Mouse (Mus musculus) brain, embryonic 18.5 days (tissue): ENCODE data around the gene Syde2.
"Not testable (repeated sequence)": the region's sequence is repeated elsewhere in the genome, so short reads cannot be mapped to it uniquely, and the experiment has no call there.

Experiments used
- DNase-seq: peaks from one replicate; pipeline ENCODE4 v3.0.0-alpha.2; 2012; ENCODE audit warnings: low read depth, low spot score

The Syde2 gene

GRCm38 (mm10) chr3:145987268-145987969 is at the start of gene Syde2:
TSS of gene Syde2 (plus strand) at chr3:145987870.
- no peak for DNase-seq

GRCm38 (mm10) chr3:145938405-145939349 is 49.0 kb upstream of the Syde2 start:
- DNase-seq: no peak

DNA sequence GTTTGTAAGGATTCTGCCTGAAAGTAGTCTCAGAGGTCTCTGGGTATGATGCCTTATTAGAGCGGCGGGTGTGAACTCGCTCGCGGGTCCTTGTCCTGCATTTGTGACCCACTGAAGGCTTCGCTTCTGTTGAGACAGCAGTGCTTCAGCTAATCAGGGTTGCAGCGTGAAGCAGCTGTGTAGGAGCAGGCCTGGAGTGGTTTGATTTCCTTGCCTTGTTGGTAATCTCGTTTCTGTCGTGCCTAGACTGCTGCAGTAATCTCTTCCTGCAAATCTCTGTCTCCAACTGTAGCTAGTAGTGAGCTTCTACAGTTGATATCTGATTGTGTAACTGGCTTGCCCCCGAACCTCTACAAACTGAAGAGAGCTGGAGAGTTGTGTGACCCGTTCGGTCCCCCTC is 48.3 kb upstream of the Syde2 start:
- DNase-seq: no peak

- no peak for DNase-seq
Observed at GRCm38 (mm10) chr3:145939971-145940370, 47.7 kb upstream of the Syde2 start.

GRCm38 (mm10) chr3:145941971-145942370 is 45.7 kb upstream of the Syde2 start:
- no peak for DNase-seq

DNA sequence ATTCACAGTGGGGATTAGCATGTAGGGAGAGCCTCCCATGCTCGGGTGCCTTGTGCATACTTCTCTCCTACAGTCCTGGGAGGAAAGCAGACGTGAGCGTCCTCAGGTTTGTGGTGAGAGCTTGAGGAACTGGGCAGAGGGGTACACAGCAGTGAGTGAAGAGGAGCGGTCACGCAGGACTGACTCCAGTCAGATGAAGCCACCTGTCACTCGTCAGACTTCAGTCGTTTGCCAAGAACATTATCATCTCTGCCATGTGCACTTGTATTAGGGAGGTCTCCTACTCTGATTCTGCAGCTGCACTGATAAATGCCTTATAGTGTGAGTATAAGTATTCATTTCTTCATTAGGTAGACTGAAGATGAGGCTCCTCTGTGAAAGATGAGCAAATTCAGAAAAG is 43.3 kb upstream of the Syde2 start:
- DNase-seq: no peak

DNA sequence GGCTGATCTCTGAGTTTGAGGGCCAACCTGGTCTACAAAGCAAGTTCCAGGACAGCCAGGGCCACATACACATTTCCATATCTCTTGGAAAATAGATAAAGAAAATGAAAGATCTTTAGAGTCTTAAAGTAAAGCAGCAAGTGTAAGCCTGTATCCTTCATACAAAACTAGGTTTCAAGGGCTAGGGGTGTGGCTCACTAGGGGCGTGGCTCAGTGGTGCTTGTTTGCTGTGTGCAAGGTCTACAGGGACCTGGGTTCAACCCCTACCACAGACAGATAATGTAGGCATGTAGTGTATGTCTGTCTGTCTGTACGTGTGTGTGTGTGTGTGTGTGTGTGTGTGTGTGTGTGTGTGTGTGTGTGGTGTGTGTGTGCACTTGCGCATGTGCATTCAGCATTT is 41.8 kb upstream of the Syde2 start:
- no peak for DNase-seq

- no peak for DNase-seq
Observed at GRCm38 (mm10) chr3:145946654-145947053, 41.0 kb upstream of the Syde2 start.

- DNase-seq: no peak
Observed at GRCm38 (mm10) chr3:145947539-145948204, 40.0 kb upstream of the Syde2 start.

DNA sequence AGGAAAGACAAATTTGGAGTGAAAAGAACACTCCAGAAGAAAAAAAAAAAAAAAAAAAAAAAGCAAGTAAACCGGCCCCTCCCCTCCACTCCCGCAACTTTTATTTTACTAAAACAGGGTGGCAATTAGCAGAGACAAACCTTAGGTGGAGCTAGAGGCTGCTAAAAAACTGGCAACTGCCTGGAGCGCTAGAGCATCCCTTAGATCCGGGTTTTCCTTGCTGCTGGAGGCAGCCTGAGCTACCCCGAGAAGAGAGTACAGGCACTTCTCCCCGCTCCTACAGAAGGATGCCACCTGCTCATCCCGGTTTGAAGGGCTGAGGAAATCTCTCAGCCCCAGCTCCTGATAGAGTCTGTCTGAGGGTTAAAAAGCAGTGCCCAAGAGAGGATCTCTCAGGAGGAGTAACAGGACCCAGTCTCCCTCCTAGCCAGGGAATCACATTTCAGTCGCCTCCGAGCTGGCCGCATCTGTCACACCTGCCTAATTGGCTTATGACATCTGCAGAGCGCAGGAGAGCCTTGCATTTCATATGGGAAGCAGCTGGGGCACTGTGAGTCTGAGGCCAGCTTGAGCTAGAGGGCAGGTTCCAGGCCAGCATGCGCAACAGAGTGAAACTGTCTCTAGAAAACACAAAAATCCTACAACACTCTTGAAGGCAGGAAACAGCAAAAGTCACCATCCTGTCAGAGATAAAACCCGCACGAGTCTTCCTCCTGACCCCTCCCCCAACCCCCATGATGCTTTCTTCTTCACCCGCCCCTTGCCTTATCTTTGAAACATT is 37.4 kb upstream of the Syde2 start:
- peak; percentile 57 for DNase-seq

DNA sequence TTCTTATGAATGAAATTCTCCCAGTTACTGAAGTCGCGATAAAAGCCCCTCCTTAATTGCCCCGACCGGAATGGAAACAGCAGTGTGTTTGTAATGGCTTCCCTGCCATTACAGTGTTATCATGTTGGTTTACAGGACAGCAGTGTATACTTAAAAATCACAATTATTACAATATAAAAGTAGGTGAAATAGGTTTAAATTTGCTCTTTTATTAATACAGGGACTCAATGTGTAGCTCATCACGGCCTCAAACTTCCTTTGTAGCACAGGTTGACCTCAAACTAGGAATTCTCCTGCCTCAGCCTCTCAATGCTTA is 36.9 kb upstream of the Syde2 start:
- no peak for DNase-seq

- no peak for DNase-seq
Observed at GRCm38 (mm10) chr3:145951287-145952165, 36.1 kb upstream of the Syde2 start.

- DNase-seq: no peak
Observed at GRCm38 (mm10) chr3:145952945-145953344, 34.7 kb upstream of the Syde2 start.

- DNase-seq: no peak
Observed at GRCm38 (mm10) chr3:145953411-145953810, 34.3 kb upstream of the Syde2 start.

DNA sequence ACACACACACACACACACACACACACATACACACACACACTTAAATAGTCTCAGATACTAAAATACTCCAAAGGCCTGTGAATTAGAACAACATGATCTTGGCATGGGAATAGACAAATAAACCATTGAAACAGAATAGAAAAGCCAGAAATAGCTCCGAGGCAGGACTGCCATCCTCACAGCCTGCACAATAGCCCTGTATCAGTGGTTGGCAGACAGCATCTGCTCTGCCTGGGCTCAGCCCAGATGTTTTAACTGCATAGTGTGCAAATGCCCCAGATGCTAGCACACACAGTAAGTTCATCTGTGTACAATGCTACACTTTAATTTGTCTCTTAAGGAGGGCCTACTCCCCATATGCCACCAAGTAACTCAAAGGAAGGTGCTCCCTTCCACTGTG is 27.8 kb upstream of the Syde2 start:
- DNase-seq: no peak

DNA sequence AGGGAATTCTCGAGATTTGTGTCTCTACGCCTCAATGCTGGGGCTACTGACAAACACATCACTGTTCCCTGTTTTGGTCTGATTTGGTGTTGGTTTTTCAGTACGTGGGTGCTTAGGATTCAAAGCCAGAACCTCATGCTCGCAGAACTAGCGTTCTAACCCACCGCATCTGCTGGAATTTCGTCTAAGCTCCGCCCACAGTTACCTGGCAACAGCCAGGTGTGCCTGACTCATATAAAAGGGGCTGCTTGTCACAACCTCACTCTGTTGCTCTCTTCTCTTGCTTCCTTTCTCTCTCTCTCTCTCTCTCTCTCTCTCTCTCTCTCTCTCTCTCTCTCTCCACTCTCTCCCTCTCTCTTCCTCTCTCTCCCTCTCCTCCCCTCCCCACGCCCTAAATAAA is 25.3 kb upstream of the Syde2 start:
- no peak for DNase-seq

GRCm38 (mm10) chr3:145963101-145964017 is 24.3 kb upstream of the Syde2 start:
- DNase-seq: no peak

- DNase-seq: no peak
Observed at GRCm38 (mm10) chr3:145964018-145964387, 23.7 kb upstream of the Syde2 start.

GRCm38 (mm10) chr3:145964473-145964872 is 23.2 kb upstream of the Syde2 start:
- no peak for DNase-seq

DNA sequence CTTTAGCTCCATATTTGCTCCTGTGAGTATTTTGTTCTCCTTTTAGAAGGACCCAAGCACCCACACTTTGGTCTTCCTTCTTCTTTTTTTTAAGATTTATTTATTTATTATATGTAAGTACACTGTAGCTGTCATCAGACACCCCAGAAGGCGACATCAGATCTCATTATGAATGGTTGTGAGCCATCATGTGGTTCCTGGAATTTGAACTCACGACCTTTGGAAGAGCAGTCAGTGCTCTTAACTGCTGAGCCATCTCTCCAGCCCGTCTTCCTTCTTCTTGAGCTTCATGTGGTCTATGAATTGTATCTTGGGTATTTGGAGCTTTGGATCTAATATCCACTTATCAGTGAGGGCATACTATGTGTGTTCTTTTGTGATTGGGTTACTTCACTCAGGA is 22.1 kb upstream of the Syde2 start:
- DNase-seq: not testable (repeated sequence)
